Mouse (Mus musculus) stomach, embryonic 16.5 days (tissue): ENCODE data around the gene Itm2b. TPM values are rescaled to one million over a fixed set of nuclear protein-coding genes. Genes with fewer than 3 reads are reported as not detected.

Experiments used
- ATAC-seq: fragments of 200-750 bp; cut with Nextera tagmentation; 2 replicates; pipeline ENCODE4 v1.8.0; 2017; ENCODE audit warnings: moderate number of reproducible peaks, moderate TSS enrichment; ENCODE audit not compliant: insufficient read depth, low FRiP score
- H3K27ac ChIP-seq: fragments of 300-500 bp; sonication (generic); 2 replicates; pipeline ENCODE4 v1.5.1; 2014; ENCODE audit warnings: low read length
- H3K27me3 ChIP-seq: fragments of 300-500 bp; sonication (generic); 2 replicates; pipeline ENCODE4 v1.6.1; 2014; ENCODE audit warnings: low read length, control low read depth, mixed read lengths; ENCODE audit not compliant: control insufficient read depth, insufficient read depth
- H3K36me3 ChIP-seq: fragments of 300-500 bp; sonication (generic); 2 replicates; pipeline ENCODE4 v1.6.1; 2014; ENCODE audit warnings: low read length; ENCODE audit not compliant: control insufficient read depth, insufficient read depth
- H3K4me1 ChIP-seq: fragments of 300-500 bp; sonication (generic); 2 replicates; pipeline ENCODE4 v1.6.1; 2014; ENCODE audit warnings: low read length, control low read depth, mixed read lengths; ENCODE audit not compliant: control insufficient read depth, insufficient read depth
- H3K4me2 ChIP-seq: fragments of 300-500 bp; sonication (generic); 2 replicates; pipeline ENCODE4 v1.6.1; 2014; ENCODE audit warnings: low read depth, low read length, mixed read lengths
- H3K4me3 ChIP-seq: fragments of 300-500 bp; sonication (generic); replicated peaks from 2 replicates; pipeline ENCODE4 v1.5.1; 2014; ENCODE audit warnings: mild to moderate bottlenecking, low read length
- H3K9ac ChIP-seq: fragments of 300-500 bp; sonication (generic); 2 replicates; pipeline ENCODE4 v1.6.1; 2014; ENCODE audit warnings: low read length
- H3K9me3 ChIP-seq: fragments of 300-500 bp; sonication (generic); replicated peaks from 2 replicates; pipeline ENCODE4 v1.6.1; 2016; ENCODE audit warnings: low read length, control low read depth; ENCODE audit not compliant: control insufficient read depth
- WGBS: fragments of 180-500 bp; shearing (Covaris S2); extraction: QIAGEN DNeasy Blood & Tissue Kit; methylation state at CpG from one replicate; pipeline ENCODE4 v1.1.7; 2014; 5-methylcytosine and 5-hydroxymethylcytosine counted together
- polyA plus RNA-seq: library from polyadenylated mRNA; unstranded; fragments of >200 nt; fragmentation: Nextera tagmentation; extraction: Ambion mirVana; gene quantifications from 2 replicates; pipeline ENCODE4 v1.2.1, GENCODE M21; 2015

Gene Itm2b
- polyA plus RNA-seq, 1 experiment from 2014 or later, result 1,005 TPM

DNA sequence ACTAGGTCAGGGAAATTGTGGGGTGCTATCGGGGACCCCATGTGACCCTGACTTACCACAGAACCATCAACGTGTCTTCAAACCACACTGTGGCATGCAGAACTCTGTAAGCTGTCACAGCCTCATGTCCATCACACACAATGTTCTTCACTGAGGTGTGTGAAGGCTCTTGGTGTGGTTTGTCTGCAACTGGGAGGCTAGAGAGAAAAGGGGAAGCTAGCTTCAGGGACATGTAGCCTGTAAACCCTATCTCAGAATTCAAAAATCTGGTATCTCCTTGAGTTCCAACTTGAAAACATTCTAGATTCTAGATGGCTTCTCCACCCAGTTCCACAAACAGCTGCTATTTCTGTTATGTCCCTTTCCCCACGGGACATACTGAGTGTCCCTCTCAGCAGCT is 45.5 kb downstream of the Itm2b start:
- WGBS, result 67% methylated on average over 3 of the region's 3 CpGs
- Histone ChIP-seq H3K27ac (no peak overlapping the region), H3K9ac (no peak overlapping the region), H3K4me1 (no peaks in the 10 kb centered on the region), H3K9me3 (no peaks in the 10 kb centered on the region), H3K4me3 (no peak overlapping the region), H3K4me2 (no peak overlapping the region), H3K36me3 (no peaks in the 10 kb centered on the region), H3K27me3 (no peaks in the 10 kb centered on the region)
- ATAC-seq, result no peak

DNA sequence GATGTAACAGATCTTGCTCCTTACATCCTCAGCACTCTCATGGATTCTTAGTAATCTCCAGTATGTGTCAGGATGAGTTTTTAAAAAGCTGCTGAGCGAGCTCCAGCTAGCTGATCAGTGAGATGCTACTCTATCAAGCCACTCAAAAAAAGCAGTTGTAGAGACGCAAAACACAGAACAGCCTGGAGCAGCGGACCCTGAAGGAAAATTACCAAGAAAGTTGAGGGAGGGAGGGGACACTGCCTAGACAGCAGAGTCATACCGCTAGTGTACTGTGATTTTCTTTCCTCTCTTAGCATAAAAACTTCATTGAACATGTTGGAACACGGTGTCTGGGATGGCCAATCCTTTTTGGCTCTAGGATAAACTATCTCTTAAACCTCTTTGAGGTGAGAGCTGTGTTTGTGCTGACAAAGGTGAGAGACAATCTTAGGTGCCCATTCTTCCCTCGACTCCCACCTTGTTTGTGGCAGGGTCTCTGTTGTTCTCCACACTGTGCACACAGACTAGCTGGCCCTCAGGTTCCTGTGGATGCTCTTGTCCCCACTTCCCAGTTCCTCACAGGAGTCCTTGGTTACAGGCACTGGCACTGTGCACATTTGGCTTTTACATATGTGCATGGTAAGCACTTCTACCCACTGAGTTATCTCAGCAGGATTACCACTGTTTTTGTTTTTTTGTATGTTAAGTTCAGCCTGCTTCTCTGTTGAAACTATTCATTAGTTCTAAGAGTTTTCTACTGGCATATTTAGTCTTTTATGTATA is 48.6 kb downstream of the Itm2b start:
- no peaks in the 10 kb centered on the region for H3K9me3 ChIP-seq
- H3K27me3 ChIP-seq, result no peaks in the 10 kb centered on the region
- H3K9ac ChIP-seq, result no peak overlapping the region
- H3K36me3 ChIP-seq, result no peaks in the 10 kb centered on the region
- no peak for ATAC-seq
- no peak overlapping the region for H3K27ac ChIP-seq
- no peak overlapping the region for H3K4me2 ChIP-seq
- 72% methylated on average over 6 of the region's 6 CpGs for WGBS
- no peaks in the 10 kb centered on the region for H3K4me1 ChIP-seq
- H3K4me3 ChIP-seq, result no peak overlapping the region

DNA sequence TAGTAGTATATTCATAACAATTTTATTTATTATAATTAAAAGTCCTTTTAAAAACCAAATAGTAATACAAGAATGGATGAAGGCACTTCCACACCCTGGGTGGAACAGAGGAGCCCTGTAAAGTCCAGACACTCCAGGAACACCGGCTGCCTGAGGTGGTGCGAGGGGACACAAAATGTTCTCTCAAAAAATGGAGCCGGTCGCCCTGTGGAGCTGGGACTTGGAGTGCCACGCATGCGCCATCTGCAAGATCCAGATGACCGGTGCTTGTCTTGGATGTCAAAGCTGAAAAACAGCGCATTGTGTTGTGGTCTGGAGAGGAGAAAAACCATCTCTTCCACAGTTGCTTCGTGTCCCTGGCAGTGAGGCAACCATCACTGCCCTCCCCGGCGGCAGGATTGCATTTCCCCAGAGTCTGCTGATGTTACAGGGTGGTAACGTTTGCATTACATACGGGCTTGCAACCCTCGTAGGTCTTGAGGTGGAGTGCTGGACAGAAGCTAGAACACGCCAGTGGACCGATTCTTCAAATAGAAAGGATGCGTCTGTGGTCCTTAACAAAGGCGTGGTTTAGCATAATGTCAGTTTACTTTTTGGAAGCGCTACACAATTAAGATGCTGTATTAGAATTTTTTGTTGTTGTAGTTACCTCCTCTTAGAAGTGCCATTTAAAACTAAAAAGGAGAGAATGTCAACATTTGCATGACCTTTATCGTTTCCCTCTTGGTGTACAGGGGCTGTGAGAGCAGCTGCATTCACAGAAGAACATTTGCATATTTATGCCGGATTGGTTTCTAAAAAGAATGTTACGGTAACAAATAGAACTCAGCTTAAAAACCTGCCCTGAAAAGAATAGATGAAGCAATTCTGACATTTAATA is 49.9 kb downstream of the Itm2b start:
- Histone ChIP-seq H3K36me3 (no peaks in the 10 kb centered on the region), H3K9ac (no peak overlapping the region), H3K4me3 (no peak overlapping the region), H3K27ac (no peak overlapping the region), H3K4me2 (no peak overlapping the region), H3K4me1 (no peaks in the 10 kb centered on the region), H3K9me3 (no peaks in the 10 kb centered on the region), H3K27me3 (no peaks in the 10 kb centered on the region)
- WGBS, result 77% methylated on average over 22 of the region's 22 CpGs
- no peak for ATAC-seq

DNA sequence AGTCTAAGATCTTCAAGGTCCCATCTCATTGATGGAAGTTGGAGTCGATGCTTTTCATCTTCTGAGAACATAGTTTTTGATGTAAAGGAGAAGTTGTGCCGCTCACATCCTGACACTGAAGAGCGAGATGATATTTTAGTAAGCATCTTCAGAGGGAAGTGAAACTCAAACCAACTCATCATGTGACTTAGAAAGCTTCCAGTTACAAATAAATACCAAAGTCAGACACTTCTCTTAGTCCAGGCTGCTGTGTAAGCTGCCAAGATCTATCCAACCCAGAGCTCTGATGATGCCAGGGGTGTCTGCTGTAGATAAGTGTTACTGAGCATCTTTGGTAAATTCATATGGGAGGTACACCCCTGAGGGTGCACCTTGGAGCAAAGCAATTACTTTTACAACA is 51.2 kb downstream of the Itm2b start:
- no peak for ATAC-seq

DNA sequence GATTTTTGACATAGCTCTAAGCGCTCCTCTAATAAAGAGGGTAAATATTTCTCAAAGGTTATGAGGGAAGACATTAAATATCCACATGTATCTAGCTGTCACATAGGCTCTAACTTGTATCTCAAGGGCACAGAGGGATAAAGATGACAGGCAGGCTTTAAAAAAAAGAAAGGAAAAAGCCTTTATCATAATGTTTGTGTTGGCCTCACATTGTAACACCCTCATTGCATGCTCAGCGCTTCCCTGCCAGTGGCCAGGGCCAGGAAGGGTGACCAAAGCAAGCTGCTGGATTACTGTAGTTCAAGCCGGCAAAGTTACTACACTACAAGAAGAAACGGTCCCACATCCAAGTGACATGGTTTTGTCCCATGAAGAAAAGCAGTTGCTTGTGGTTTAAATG is 53.7 kb downstream of the Itm2b start:
- no peaks in the 10 kb centered on the region for H3K36me3 ChIP-seq
- no peaks in the 10 kb centered on the region for H3K27me3 ChIP-seq
- no peak for ATAC-seq
- no peak overlapping the region for H3K9ac ChIP-seq
- no peaks in the 10 kb centered on the region for H3K9me3 ChIP-seq
- no peak overlapping the region for H3K4me2 ChIP-seq
- H3K4me3 ChIP-seq, result no peak overlapping the region
- H3K27ac ChIP-seq, result no peak overlapping the region
- 72% methylated on average over 4 of the region's 4 CpGs for WGBS
- H3K4me1 ChIP-seq, result peaks cover 5% of the 10 kb centered on the region; the same call in 1 of the 2 replicates

More for the DNA sequence above, 51.2 kb downstream of the Itm2b start:
- Histone ChIP-seq H3K9me3 (no peaks in the 10 kb centered on the region), H3K27me3 (no peaks in the 10 kb centered on the region), H3K36me3 (no peaks in the 10 kb centered on the region), H3K4me2 (no peak overlapping the region), H3K4me3 (no peak overlapping the region), H3K27ac (no peak overlapping the region), H3K9ac (no peak overlapping the region), H3K4me1 (no peaks in the 10 kb centered on the region)
- WGBS, result 84% methylated on average over 3 of the region's 3 CpGs

DNA sequence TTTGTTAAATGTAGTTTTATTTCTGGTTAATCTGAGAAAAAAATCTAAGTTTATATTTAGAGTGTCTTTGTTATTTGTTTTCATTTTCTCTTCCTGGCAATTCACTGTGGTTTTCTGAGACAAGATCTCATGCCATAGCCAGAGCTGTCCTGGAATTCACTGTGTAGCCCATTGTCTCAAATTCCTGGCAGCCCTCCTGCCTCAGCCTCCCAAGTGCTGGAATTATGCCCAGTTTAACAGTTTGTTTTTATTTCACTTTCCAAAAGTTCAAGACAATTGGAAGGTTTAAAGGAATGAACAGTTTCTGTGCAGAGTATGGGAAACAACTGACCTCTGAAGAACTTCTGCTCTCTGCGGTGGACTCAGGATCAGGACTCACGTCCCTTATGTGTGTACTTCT is 55.2 kb downstream of the Itm2b start:
- WGBS, result 84% methylated on average over 2 of the region's 2 CpGs
- H3K27me3 ChIP-seq, result no peaks in the 10 kb centered on the region
- ATAC-seq, result no peak
- H3K4me3 ChIP-seq, result no peak overlapping the region
- no peak overlapping the region for H3K4me2 ChIP-seq
- no peak overlapping the region for H3K27ac ChIP-seq
- H3K36me3 ChIP-seq, result no peaks in the 10 kb centered on the region
- H3K9me3 ChIP-seq, result no peaks in the 10 kb centered on the region
- peaks cover 6% of the 10 kb centered on the region; the same call in 1 of the 2 replicates for H3K4me1 ChIP-seq
- H3K9ac ChIP-seq, result no peak overlapping the region

DNA sequence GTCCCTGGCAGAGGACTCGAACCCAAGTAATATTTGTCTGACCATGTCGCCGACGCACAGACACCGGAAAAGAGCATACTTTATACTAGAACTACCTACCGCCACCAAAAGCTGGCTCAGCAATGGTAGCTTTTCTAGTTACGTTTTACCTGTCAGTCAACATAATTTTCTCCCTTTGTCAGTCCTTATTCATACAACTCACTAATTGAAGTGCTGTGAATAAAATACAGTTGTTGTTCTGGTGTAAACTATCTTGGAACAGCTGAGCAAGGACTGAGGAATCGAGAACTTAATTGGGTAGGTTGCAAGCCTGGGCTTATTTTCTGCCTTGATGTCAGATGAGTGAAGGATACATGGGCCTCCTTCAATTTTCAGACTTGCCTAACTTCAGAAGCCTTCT is 58.6 kb downstream of the Itm2b start:
- Histone ChIP-seq H3K9ac (peak overlapping the region; percentile 89), H3K9me3 (no peaks in the 10 kb centered on the region), H3K27me3 (no peaks in the 10 kb centered on the region), H3K27ac (peak overlapping the region; percentile 90), H3K4me3 (peak overlapping the region; percentile 85), H3K4me2 (peak overlapping the region; percentile 78), H3K36me3 (no peaks in the 10 kb centered on the region), H3K4me1 (peaks cover 6% of the 10 kb centered on the region; the same call in 1 of the 2 replicates)
- ATAC-seq, result no peak
- 5% methylated on average over 8 of the region's 8 CpGs for WGBS

DNA sequence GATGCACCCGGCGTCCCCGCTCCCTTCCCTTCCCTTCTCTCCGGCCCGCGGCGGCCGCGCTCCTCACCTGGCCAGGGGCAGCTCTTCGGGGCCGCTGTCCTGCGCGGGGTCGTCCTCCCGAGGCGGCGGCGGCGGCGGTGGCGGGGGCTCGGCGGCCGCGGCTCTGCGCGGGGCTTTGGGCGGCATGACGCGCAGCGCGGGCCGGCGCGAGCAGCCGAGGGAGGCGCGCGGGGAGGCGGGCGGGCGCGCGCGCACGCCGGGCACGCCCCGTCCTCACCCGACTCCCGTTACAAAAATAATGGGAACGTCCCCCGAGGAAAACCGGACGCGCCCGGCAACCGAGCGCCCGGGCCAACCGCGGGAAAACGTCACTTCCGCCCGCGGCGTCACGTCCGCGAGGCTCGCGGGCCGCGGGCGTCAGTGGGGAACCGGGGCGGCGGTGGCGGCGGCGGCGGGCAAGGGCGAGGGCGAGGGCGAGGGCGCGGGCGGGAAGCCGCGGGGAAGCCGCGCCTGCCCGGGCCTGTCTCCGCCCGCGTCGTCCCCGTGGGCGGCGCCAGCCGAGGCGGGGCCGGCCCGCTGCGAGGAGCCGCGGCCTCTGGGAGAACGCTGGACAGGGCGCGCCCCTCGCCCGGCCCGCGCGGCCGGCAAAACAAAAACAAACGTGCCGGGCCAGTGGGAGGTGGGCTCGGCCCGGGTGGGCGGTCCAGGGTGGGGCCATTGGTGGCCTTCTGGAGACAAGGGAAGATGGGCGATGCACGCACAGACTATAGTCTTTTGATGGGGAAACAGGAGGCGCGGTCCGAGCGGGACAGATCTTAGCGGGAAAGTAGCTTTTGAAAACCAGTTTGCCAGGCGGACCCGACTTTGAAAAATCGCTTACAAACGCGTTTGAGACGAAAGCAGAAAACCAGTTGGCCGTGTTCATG is 59.4 kb downstream of the Itm2b start, which contains the start of gene Rb1:
Gene Rb1, minus strand, starts transcription at position 367 of the 926 bp plus-strand sequence.
- under 1% methylated on average over 123 of the region's 135 CpGs for WGBS

More for the DNA sequence above, 59.4 kb downstream of the Itm2b start, which contains the start of gene Rb1:
- peak within 1 kb of the TSS; percentile 89 for H3K9ac ChIP-seq
- no peaks in the 10 kb centered on the region for H3K9me3 ChIP-seq
- peaks cover 6% of the 10 kb centered on the region; the same call in 1 of the 2 replicates for H3K4me1 ChIP-seq
- ATAC-seq, result peak; percentile 93
- H3K4me3 ChIP-seq, result peak within 1 kb of the TSS; percentile 85
- peak within 1 kb of the TSS; percentile 78 for H3K4me2 ChIP-seq
- H3K27ac ChIP-seq, result peak within 1 kb of the TSS; percentile 90
- H3K36me3 ChIP-seq, result no peaks in the 10 kb centered on the region
- H3K27me3 ChIP-seq, result no peaks in the 10 kb centered on the region
